Mouse (Mus musculus) E14TG2a.4 (cell line): ENCODE data around the gene Rundc3a.

Experiments used
- H3K27me3 ChIP-seq: 2 replicates; pipeline ENCODE4 v1.6.1; 2014; ENCODE audit warnings: low read length, control low read depth; ENCODE audit not compliant: insufficient read depth
- H3K36me3 ChIP-seq: 2 replicates; pipeline ENCODE4 v1.6.1; 2014; ENCODE audit warnings: low read length, control low read depth; ENCODE audit not compliant: insufficient read depth
- H3K4me1 ChIP-seq: replicated peaks from 2 replicates; pipeline ENCODE4 v1.6.1; 2014; ENCODE audit warnings: low read depth, low read length, control low read depth
- H3K4me3 ChIP-seq: replicated peaks from 2 replicates; pipeline ENCODE4 v1.5.1; 2014; ENCODE audit warnings: mild to moderate bottlenecking, low read length
- H3K9me3 ChIP-seq: 2 replicates; pipeline ENCODE4 v1.6.1; 2014; ENCODE audit warnings: low read length, control low read depth
- CTCF ChIP-seq: conservative IDR thresholded peaks from 2 replicates; pipeline ENCODE4 v1.5.1; 2014; ENCODE audit warnings: low read length
- NANOG ChIP-seq: IDR thresholded peaks from 2 replicates; pipeline ENCODE4 v1.6.1; 2014; ENCODE audit warnings: borderline replicate concordance, low read length, mixed read lengths
- POU5F1 ChIP-seq: IDR thresholded peaks from 2 replicates; pipeline ENCODE4 v1.6.1; 2014; ENCODE audit warnings: low read length, borderline replicate concordance

Gene Rundc3a

DNA sequence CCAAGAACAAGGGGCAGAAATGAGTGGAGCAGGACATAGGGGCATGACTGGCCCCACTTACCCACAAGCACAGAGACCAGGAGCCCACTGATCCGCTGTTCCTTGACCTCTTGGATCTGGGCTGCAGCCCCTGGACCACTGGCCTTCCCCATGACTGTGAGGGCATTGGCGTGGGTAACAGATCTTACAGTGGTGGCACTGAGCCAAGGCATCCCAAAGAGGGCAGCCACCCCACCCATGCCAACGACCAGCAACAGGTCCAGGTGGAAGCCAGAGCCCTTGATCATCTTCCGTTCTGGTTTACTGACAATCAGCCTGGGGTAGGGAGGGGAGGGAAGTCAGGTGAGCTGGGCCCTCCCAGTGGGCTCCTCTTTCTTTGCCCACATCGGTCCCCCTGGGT is 40.8 kb upstream of the Rundc3a start:
- Histone ChIP-seq H3K4me1 (peaks cover 61% of the 10 kb centered on the region), H3K27me3 (peaks cover 55% of the 10 kb centered on the region), H3K9me3 (no peaks in the 10 kb centered on the region), H3K4me3 (no peak overlapping the region), H3K36me3 (no peaks in the 10 kb centered on the region)
- TF ChIP-seq POU5F1: no peak

DNA sequence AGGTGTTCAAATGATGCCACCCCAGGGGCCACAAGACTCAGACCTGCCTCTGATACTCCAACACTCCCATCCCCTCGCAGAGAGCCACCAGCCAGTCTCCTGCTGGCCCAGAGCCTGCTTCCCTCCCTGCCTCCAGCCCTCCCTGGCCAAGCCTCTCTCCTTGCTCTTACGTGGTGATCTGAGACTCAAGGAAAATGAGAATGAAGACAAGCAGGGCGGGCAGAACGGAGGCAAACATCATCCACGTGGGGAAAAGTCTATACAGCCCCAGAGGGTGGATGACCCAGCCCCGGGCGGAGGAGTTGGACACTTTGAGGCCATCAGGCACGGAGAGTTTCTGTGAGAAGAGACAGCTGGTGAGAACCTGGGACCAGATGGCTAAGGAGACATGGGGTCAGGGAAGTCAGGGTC is 40.2 kb upstream of the Rundc3a start:
- H3K36me3 ChIP-seq: no peaks in the 10 kb centered on the region
- peaks cover 61% of the 10 kb centered on the region for H3K27me3 ChIP-seq
- no peak for TF ChIP-seq CTCF
- TF ChIP-seq NANOG: no peak
- TF ChIP-seq POU5F1: no peak
- peak overlapping the region; percentile 15; the same call in 1 of the 2 replicates for H3K4me3 ChIP-seq
- peaks cover 61% of the 10 kb centered on the region for H3K4me1 ChIP-seq
- no peaks in the 10 kb centered on the region for H3K9me3 ChIP-seq

DNA sequence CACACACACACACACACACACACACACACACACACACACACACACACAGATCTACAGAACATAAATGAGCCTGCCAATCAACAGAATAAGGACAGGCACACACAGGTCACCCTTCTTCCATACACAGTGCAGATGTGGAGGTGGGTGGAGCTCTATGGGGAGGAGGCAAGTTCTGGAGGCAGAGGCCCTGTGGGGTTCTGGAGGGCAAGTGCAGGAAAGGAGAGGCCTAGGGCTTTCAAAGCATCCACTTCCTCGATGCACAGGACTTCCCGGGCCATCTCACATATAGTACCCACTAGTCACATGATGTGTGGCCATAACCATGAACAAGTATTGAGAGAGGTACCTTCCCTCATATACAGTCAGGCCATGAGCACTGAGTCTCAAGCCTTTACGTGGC is 37.7 kb upstream of the Rundc3a start:
- Histone ChIP-seq H3K4me3 (no peak overlapping the region), H3K36me3 (no peaks in the 10 kb centered on the region), H3K27me3 (peaks cover 86% of the 10 kb centered on the region), H3K4me1 (peaks cover 46% of the 10 kb centered on the region), H3K9me3 (no peaks in the 10 kb centered on the region)
- TF ChIP-seq NANOG: no peak
- no peak for TF ChIP-seq CTCF
- TF ChIP-seq POU5F1: no peak

DNA sequence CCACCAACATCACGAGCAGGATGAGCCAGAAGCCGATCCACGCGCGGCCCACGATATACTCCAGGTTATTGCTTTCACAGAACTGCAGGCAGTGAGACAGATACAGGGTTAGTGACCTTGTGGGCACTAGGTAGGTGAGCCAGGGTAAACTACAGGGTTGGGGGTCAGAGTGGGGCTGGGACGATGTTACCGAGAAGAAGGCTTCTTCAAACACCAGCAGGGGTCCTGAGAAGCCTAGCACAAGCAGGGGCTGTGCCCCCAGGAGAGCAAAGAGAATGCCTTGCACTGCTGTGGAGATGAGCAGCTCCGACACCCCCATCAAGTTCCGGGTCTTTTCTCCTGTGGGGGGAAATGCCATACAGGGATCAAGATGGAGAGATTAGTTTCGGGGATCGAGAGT is 37.0 kb upstream of the Rundc3a start:
- no peaks in the 10 kb centered on the region for H3K9me3 ChIP-seq
- H3K4me1 ChIP-seq: peaks cover 46% of the 10 kb centered on the region
- no peaks in the 10 kb centered on the region for H3K36me3 ChIP-seq
- H3K27me3 ChIP-seq: peaks cover 88% of the 10 kb centered on the region
- TF ChIP-seq POU5F1: no peak
- no peak for TF ChIP-seq NANOG
- TF ChIP-seq CTCF: no peak
- peak overlapping the region; percentile 72 for H3K4me3 ChIP-seq

DNA sequence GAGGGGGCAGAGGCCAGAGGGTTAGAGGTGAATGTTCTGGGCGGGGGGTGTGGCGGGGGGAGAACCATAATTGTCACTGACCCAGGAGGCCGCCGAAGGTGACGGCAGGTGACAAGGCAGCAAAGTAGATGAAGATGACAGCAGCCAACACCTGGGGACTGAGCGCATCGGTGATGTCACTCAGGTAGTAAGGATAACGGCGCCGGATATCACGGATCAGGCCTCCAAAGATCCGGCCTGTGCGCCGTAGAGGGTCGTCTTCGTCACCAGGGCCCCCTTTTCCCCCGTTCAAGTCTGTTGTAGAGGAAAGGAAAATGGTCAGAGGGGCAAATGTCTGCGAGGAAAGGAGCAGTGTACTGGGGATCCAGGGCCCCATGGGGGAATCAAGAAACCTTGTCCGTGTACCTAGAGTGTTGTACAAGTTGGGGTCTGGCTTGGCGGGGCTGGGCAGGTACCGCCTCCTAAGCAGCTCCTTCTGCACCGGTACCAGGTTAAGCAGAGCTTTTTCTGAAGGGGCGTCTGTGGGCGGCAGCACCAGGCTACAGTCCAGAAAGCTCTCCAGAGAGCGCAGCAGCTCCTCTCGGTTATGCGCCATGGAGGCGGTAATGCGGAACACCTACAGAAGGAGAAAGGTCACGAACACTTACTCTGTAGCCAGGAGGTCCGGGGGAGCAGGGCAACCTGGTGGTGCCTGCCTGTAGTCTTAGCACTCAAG is 36.4 kb upstream of the Rundc3a start:
- Histone ChIP-seq H3K36me3 (no peaks in the 10 kb centered on the region), H3K4me1 (peaks cover 46% of the 10 kb centered on the region), H3K27me3 (peaks cover 88% of the 10 kb centered on the region), H3K9me3 (no peaks in the 10 kb centered on the region), H3K4me3 (peak overlapping the region; percentile 72)
- no peak for TF ChIP-seq NANOG
- TF ChIP-seq POU5F1: no peak
- TF ChIP-seq CTCF: no peak

DNA sequence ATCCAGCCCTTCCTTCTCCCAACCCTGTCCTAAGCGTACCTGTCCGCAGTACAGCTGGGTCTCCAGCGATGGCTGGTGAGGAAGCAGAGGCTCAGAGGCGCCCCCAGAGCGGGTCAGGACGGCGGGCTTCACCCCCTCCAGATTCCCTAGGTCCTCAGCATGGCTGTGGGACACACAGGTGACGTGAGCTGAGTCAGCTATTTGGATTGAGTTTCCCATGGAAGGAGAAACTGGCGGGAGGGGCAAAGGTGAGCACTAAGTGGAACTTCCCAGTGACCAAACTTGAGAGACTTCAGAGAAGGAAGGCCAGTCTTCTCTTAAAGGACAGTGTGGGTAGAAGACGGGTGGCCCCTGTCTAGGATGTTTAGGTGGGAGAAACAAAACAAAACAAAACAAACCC is 34.8 kb upstream of the Rundc3a start:
- Histone ChIP-seq H3K4me3 (no peak overlapping the region), H3K9me3 (no peaks in the 10 kb centered on the region), H3K4me1 (peaks cover 31% of the 10 kb centered on the region), H3K36me3 (no peaks in the 10 kb centered on the region), H3K27me3 (peaks cover 89% of the 10 kb centered on the region)
- TF ChIP-seq CTCF (no peak), POU5F1 (no peak), NANOG (no peak)

DNA sequence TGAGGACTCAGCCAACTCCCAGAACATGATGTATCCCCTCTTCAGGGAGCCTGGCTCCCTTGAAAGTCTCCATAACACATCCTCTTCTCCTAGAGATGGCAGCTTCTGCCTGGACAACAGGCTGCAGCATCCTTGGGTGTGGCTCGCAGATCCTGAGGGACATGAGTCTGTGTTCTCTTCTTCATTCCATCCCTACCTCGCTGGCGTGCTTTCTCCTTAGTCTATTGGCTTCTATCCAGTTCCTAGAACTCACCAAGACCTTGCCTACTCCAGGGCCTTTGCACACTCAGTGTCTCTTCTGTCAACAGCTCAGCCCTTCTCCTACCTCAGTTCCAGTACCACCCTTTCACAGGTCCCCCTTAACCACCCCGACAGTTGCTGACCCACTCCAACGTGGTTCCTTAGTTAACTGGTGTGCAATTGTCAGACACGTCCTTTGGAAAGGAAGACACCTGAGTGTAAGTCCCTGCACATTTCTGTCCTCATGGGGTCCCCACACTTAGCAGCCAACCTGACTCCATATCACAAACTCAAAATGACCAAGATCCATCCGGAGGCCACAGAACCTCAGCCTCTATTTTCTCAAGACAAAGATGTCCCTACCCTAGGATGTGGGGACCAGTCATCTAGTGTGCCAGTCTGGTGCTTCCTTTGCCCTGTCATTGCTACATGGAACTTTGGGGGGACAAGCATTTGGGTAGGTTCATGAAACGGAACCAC is 31.3 kb upstream of the Rundc3a start:
- TF ChIP-seq CTCF (no peak), POU5F1 (no peak), NANOG (no peak)
- peaks cover 83% of the 10 kb centered on the region for H3K27me3 ChIP-seq
- no peaks in the 10 kb centered on the region for H3K9me3 ChIP-seq
- no peak overlapping the region for H3K4me3 ChIP-seq
- H3K36me3 ChIP-seq: no peaks in the 10 kb centered on the region
- peaks cover 29% of the 10 kb centered on the region for H3K4me1 ChIP-seq

DNA sequence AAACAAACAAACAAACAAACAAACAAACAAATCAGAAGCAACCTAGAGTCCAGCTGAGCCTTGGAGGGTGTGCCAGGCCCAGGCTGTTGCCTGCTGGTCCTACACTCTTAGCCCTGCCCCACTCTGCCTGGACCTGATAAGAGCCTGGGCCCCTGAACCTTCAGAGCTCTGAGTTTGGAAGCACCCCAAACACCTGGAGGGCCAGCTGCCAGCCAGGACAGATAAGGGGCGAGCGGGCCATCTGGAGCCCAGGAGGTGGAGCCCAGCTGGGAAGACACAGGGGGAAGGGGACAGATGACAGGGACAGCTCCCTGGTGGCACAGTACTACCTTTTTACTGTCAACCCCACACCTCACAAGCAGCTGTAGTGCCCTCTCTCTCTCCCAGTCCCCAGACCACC is 29.6 kb upstream of the Rundc3a start:
- no peaks in the 10 kb centered on the region for H3K36me3 ChIP-seq
- H3K4me3 ChIP-seq: no peak overlapping the region
- TF ChIP-seq CTCF (no peak), NANOG (no peak), POU5F1 (no peak)
- H3K27me3 ChIP-seq: peaks cover 66% of the 10 kb centered on the region
- no peaks in the 10 kb centered on the region for H3K9me3 ChIP-seq
- peaks cover 24% of the 10 kb centered on the region for H3K4me1 ChIP-seq
